Mouse (Mus musculus) midbrain, embryonic 11.5 days (tissue): Measurements from ENCODE around the gene Psme1. TPM values are rescaled to one million over a fixed set of nuclear protein-coding genes. Genes with fewer than 3 reads are reported as not detected.

Source experiments
- ATAC-seq: fragments of 200-750 bp; cut with Nextera tagmentation; 2 replicates; pipeline ENCODE4 v1.8.0; 2017; ENCODE audit warnings: moderate TSS enrichment, moderate library complexity; ENCODE audit not compliant: low FRiP score
- DNase-seq: peaks from one replicate; pipeline ENCODE4 v3.0.0; 2015; ENCODE audit warnings: low spot score; ENCODE audit errors: missing footprints
- H3K27ac ChIP-seq: fragments of 300-500 bp; sonication (generic); 2 replicates; pipeline ENCODE4 v1.5.1; 2014; ENCODE audit warnings: low read depth, low read length
- H3K27me3 ChIP-seq: fragments of 300-500 bp; sonication (generic); 2 replicates; pipeline ENCODE4 v1.6.1; 2014; ENCODE audit warnings: mild to moderate bottlenecking, low read length, moderate library complexity, mixed read lengths; ENCODE audit not compliant: control insufficient read depth, insufficient read depth
- H3K36me3 ChIP-seq: fragments of 300-500 bp; sonication (generic); 2 replicates; pipeline ENCODE4 v1.6.1; 2014; ENCODE audit warnings: mild to moderate bottlenecking, low read length, moderate library complexity, mixed read lengths; ENCODE audit not compliant: control insufficient read depth, insufficient read depth
- H3K4me1 ChIP-seq: fragments of 300-500 bp; sonication (generic); 2 replicates; pipeline ENCODE4 v1.6.1; 2014; ENCODE audit warnings: low read length; ENCODE audit not compliant: control insufficient read depth, insufficient read depth
- H3K4me2 ChIP-seq: fragments of 300-500 bp; sonication (generic); 2 replicates; pipeline ENCODE4 v1.6.1; 2014; ENCODE audit warnings: mild to moderate bottlenecking, moderate library complexity
- H3K4me3 ChIP-seq: fragments of 300-500 bp; sonication (generic); 2 replicates; pipeline ENCODE4 v1.5.1; 2014; ENCODE audit warnings: low read depth, low read length
- H3K9ac ChIP-seq: fragments of 300-500 bp; sonication (generic); 2 replicates; pipeline ENCODE4 v1.6.1; 2014; ENCODE audit warnings: low read length
- H3K9me3 ChIP-seq: fragments of 300-500 bp; sonication (generic); 2 replicates; pipeline ENCODE4 v1.6.1; 2016; ENCODE audit warnings: low read length; ENCODE audit not compliant: control insufficient read depth
- WGBS: fragments of 180-500 bp; shearing (Covaris S2); extraction: QIAGEN DNeasy Blood & Tissue Kit; methylation state at CpG from one replicate; pipeline ENCODE4 v1.1.7; 2014; 5-methylcytosine and 5-hydroxymethylcytosine counted together
- polyA plus RNA-seq: library from polyadenylated mRNA; unstranded; fragments of >200 nt; fragmentation: Nextera tagmentation; extraction: Ambion mirVana; gene quantifications from 2 replicates; pipeline ENCODE4 v1.2.1, GENCODE M21; 2014

Psme1 gene
- polyA plus RNA-seq, 1 experiment from 2014 or later, result 111 TPM

DNA sequence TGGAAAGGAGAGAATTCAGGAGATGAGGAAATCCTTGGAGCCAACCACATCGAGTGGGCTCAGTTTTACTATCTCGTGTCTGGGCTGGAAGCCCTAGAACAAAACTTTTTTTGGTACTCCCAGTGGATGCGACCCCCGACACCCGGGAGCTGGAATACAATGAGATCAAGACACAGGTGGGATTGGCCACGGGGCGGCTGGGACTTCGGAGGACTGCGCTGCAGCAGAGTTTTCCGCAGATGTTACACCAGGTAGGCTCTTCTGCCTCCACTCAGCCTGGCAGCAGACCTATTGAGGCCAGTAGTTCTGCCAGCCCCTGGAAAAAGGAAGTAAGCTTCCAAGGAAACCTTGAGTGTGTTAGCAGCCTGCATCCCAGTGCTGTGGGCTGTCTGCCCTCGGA is 14.7 kb upstream of the Psme1 start:
- Histone ChIP-seq H3K9ac (no peak overlapping the region), H3K27me3 (no peaks in the 10 kb centered on the region), H3K9me3 (no peaks in the 10 kb centered on the region), H3K27ac (no peak overlapping the region), H3K36me3 (peaks cover 4% of the 10 kb centered on the region; the same call in 1 of the 2 replicates), H3K4me1 (peaks cover 9% of the 10 kb centered on the region), H3K4me3 (no peak overlapping the region), H3K4me2 (no peak overlapping the region)
- no peak for ATAC-seq
- DNase-seq, result no peak
- WGBS, result 87% methylated on average over 11 of the region's 11 CpGs

DNA sequence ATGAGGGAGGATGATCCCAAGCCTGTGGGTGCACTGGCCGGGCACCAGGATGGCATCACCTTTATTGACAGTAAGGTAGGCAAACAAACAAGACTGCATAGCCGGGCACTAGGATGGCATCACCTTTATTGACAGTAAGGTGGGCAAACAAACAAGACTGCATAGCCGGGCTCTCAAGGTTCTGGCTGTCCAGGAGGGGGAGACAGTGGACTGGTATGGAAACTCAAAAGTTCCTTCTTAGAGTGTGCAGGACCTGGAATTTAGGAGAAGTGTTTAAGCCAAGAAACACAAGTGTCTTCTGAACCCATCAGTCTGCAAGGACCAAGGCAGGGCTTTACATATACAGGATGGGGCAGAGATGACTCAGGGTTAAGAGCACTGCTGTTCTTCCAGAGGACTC is 12.2 kb upstream of the Psme1 start:
- Histone ChIP-seq H3K9me3 (no peaks in the 10 kb centered on the region), H3K27me3 (no peaks in the 10 kb centered on the region), H3K4me2 (no peak overlapping the region), H3K27ac (no peak overlapping the region), H3K4me1 (peaks cover 6% of the 10 kb centered on the region), H3K9ac (no peak overlapping the region), H3K4me3 (no peak overlapping the region), H3K36me3 (peaks cover 7% of the 10 kb centered on the region; the same call in 1 of the 2 replicates)
- WGBS, result 88% methylated on average over 3 of the region's 3 CpGs
- DNase-seq, result no peak
- ATAC-seq, result no peak

DNA sequence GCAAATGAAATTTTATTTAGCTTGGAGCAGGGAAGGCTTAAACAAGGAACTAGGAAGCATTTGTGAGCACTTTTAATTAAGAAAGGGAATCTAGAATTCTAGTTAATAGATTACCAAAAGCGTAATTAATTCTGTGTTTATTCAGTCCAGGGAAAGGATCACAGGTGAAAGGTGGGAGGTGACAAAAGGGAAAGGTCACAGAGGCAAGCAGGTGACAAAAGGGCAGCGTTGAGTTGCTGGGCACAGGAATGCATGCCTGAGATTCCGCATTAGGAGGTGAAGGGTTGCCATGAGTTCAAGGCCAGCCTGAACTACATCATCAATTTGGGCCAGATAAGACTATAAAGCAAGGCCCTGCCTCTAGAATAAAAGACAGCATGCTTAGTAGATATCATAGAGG is 10.4 kb upstream of the Psme1 start:
- 90% methylated on average over 3 of the region's 3 CpGs for WGBS
- Histone ChIP-seq H3K36me3 (peaks cover 7% of the 10 kb centered on the region; the same call in 1 of the 2 replicates), H3K4me1 (no peaks in the 10 kb centered on the region), H3K4me2 (no peak overlapping the region), H3K9ac (no peak overlapping the region), H3K27ac (no peak overlapping the region), H3K27me3 (no peaks in the 10 kb centered on the region), H3K4me3 (no peak overlapping the region), H3K9me3 (no peaks in the 10 kb centered on the region)
- ATAC-seq (no peak), DNase-seq (no peak)

DNA sequence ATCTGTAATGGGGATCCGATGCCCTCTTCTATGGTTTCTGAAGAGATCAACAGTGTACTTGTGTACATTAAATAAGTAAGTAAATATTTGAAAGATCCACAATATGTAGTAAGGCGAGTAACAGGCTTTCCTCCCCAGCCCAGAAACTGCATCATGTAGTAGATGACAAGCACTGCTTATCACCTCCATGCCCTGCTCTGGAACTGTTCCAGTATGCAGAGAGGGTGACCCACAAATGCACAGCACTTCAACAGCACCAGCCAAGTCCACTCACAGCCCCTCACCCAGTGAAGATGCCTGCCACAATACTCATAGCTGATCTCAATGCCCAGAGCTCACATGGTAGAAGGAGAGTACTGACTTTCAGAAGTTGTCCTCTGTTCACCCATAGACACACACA is 7.3 kb upstream of the Psme1 start:
- DNase-seq, result no peak
- H3K4me3 ChIP-seq, result no peak overlapping the region
- H3K27ac ChIP-seq, result no peak overlapping the region
- ATAC-seq, result no peak
- H3K9me3 ChIP-seq, result no peaks in the 10 kb centered on the region
- no peaks in the 10 kb centered on the region for H3K27me3 ChIP-seq
- peaks cover 4% of the 10 kb centered on the region; the same call in 1 of the 2 replicates for H3K36me3 ChIP-seq
- H3K4me2 ChIP-seq, result no peak overlapping the region
- no peaks in the 10 kb centered on the region for H3K4me1 ChIP-seq
- 90% methylated on average over 2 of the region's 2 CpGs for WGBS
- no peak overlapping the region for H3K9ac ChIP-seq

DNA sequence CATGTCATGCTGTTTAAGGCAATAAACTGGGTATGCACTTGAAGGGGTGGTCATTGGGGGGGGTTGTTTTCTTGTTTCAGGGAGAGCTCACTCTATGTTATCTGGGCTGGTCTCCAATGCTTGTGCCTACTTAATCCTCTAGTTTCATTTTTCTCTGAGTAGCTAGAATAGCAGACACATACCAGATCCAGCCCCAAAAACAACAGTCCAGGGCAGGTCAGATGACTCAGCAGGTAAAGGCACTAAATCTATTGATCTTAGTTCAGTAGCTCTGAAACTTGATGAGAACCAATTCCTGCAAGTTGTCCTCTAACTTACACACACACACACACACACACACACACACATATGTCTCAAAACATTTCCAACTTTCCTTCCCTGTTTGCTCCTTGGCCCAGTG is 6.2 kb upstream of the Psme1 start:
- Histone ChIP-seq H3K4me1 (no peaks in the 10 kb centered on the region), H3K4me2 (no peak overlapping the region), H3K27ac (no peak overlapping the region), H3K36me3 (peaks cover 3% of the 10 kb centered on the region; the same call in 1 of the 2 replicates), H3K9me3 (no peaks in the 10 kb centered on the region), H3K27me3 (no peaks in the 10 kb centered on the region), H3K9ac (no peak overlapping the region), H3K4me3 (no peak overlapping the region)
- ATAC-seq (no peak), DNase-seq (no peak)

DNA sequence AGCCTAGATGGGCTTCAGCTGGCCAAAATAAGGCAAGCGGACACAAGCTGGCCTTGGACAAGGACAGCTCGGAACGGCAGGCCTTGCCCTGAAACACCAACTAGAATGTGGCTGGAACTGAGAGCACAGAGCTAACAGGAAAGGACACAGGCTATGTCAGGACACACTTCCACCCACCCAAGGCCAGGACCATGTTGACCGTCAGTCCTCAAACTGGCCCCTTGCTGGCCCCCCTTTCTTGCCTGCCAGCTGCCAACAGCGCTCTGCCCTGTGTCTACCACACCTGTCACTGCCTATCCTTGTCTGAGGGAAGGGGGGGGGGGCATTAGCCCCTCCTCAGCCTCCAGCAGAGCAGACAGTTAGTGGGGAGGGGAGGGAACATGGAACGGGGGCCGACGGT is 2.6 kb upstream of the Psme1 start, which contains the start of gene Fitm1:
Gene Fitm1, plus strand, starts transcription at position 316 of the 400 bp plus-strand sequence.
- peaks cover 11% of the 10 kb centered on the region for H3K4me1 ChIP-seq
- H3K4me2 ChIP-seq, result no peak within 1 kb of the TSS
- ATAC-seq (no peak), DNase-seq (no peak)
- no peaks in the 10 kb centered on the region for H3K36me3 ChIP-seq
- no peak within 1 kb of the TSS for H3K9ac ChIP-seq
- no peak within 1 kb of the TSS for H3K4me3 ChIP-seq
- no peaks in the 10 kb centered on the region for H3K9me3 ChIP-seq
- H3K27me3 ChIP-seq, result no peaks in the 10 kb centered on the region
- whole genome bisulfite sequencing, result 84% methylated on average over 7 of the region's 8 CpGs
- no peak within 1 kb of the TSS for H3K27ac ChIP-seq

DNA sequence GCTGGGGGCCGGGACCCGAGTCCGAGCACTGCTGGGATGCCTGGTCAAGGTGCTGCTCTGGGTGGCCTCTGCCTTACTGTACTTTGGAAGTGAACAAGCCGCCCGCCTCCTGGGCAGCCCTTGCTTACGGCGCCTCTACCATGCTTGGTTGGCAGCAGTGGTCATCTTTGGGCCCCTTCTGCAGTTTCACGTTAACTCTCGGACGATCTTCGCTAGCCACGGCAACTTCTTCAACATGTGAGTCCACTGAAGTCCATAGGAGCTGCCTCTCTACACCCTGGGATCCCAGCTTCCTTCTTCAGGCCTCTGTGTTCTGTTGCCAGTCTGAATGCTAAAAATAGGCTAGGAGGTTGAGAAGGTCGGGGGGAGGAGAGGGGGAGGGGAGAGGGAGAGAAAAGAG is 2.2 kb upstream of the Psme1 start:
- no peak overlapping the region for H3K4me2 ChIP-seq
- 82% methylated on average over 13 of the region's 13 CpGs for WGBS
- H3K27me3 ChIP-seq, result no peaks in the 10 kb centered on the region
- no peaks in the 10 kb centered on the region for H3K9me3 ChIP-seq
- ATAC-seq (no peak), DNase-seq (no peak)
- peaks cover 11% of the 10 kb centered on the region for H3K4me1 ChIP-seq
- no peak overlapping the region for H3K4me3 ChIP-seq
- no peak overlapping the region for H3K27ac ChIP-seq
- peaks cover 1% of the 10 kb centered on the region; the same call in 1 of the 2 replicates for H3K36me3 ChIP-seq
- H3K9ac ChIP-seq, result no peak overlapping the region

DNA sequence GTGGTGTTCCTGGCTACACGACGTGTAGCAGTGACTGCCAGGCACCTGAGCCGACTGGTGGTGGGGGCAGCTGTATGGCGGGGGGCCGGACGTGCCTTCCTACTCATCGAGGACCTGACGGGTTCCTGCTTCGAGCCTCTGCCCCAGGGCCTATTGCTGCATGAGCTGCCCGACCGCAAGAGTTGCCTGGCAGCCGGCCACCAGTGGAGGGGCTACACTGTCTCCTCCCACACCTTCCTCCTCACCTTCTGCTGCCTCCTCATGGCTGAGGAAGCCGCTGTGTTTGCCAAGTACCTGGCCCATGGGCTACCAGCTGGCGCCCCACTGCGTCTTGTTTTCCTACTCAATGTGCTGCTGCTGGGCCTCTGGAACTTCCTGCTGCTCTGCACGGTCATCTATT is 1.5 kb upstream of the Psme1 start:
- WGBS, result 83% methylated on average over 16 of the region's 16 CpGs
- no peak for DNase-seq
- no peak for ATAC-seq
- H3K9me3 ChIP-seq, result no peaks in the 10 kb centered on the region
- H3K9ac ChIP-seq, result no peak overlapping the region
- peaks cover 5% of the 10 kb centered on the region; the same call in 1 of the 2 replicates for H3K36me3 ChIP-seq
- H3K4me2 ChIP-seq, result no peak overlapping the region
- H3K27me3 ChIP-seq, result no peaks in the 10 kb centered on the region
- no peak overlapping the region for H3K27ac ChIP-seq
- peaks cover 11% of the 10 kb centered on the region for H3K4me1 ChIP-seq
- H3K4me3 ChIP-seq, result no peak overlapping the region

DNA sequence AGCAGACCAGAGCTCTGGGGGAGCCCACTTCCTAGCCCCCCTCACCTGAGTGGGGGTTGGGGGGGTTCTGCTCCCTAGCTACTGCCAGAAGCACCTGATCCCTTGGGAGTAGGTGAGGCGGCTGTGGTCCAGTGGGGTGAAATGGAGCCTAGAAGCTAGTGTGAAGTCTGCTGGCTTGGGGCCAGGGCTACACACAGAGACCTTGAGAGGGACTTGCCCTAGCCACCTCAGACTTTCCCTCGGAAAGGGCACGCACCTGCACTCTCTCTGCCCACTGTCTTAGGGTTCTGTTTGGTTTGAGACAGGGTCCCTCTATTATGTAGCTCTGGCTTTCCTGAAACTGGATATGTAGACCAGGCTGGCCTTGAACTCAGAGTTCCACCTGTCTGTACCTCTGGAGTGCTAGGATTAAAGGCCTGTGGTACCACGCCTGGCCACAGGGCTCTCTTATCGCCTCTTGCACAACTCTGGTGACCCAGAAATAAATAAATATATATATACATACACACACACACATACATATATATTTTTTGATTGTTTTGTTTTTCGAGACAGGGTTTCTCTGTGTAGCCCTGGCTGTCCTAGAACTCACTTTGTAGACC is 846 bp downstream of the Psme1 start:
- H3K9ac ChIP-seq, result peak overlapping the region; percentile 90
- H3K9me3 ChIP-seq, result no peaks in the 10 kb centered on the region
- ATAC-seq (peak; percentile 60; the same call in 1 of the 2 replicates), DNase-seq (no peak)
- peak overlapping the region; percentile 80 for H3K4me2 ChIP-seq
- WGBS, result 25% methylated on average over 6 of the region's 6 CpGs
- H3K27me3 ChIP-seq, result no peaks in the 10 kb centered on the region
- peak overlapping the region; percentile 57 for H3K4me3 ChIP-seq
- peaks cover 9% of the 10 kb centered on the region; the same call in 1 of the 2 replicates for H3K36me3 ChIP-seq
- peaks cover 11% of the 10 kb centered on the region for H3K4me1 ChIP-seq
- no peak overlapping the region; the same call in 1 of the 2 replicates for H3K27ac ChIP-seq
